Mouse (Mus musculus) thymus, postnatal 14 days (tissue): ENCODE results near the gene Mrps15.

Experiments
- DNase-seq: peaks from one replicate; pipeline ENCODE4 v3.0.0; 2021

Mrps15 gene

DNA sequence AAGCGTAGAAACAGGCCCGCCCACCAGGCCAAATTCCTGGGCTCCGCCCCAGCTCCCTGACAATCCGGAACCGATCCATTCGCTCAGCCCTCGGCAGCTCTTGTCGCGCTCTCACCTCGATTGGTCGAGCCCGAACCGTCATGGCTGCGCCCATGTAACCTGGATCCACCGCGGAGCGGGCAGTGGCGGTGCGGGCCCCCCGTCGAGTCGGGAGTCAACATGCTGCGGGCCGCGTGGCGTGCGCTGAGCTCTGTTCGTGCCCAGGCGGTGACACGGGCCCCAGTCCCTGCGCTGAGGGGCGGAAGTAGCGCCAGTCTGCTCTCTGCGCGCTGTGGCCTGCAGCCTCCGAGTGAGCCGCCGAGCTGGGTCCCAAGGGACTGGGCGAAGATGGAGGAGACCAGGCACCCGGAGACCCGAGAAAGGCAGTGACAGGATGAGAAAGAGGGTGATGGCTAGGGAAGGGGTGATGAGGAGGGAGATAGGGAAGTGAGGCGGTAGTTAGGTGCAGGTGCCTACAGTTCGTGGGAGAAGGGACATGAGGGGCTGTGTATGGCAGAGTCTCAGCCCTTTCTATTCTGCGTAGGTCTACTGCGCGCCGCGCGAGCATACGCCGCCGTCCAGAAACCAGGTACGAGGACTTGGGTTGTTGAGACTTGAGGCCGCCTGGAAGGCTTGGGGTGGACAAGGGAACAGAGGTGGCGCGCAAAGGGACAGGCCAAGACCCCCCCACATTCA is at the start of gene Mrps15:
Mrps15 (plus strand) TSS at position 75 of the 735 bp plus-strand sequence.
- DNase-seq = peak; percentile 73

GRCm38 (mm10) chr4:125997826-125998225 is 48.9 kb upstream of the Mrps15 start:
- DNase-seq = no peak

- DNase-seq = no peak
These were observed 45.2 kb upstream of the Mrps15 start for GRCm38 (mm10) chr4:126001311-126002199.

- DNase-seq = no peak
These were observed 28.9 kb upstream of the Mrps15 start for GRCm38 (mm10) chr4:126017676-126018332.

- DNase-seq = no peak
These were observed 27.7 kb upstream of the Mrps15 start for GRCm38 (mm10) chr4:126018966-126019538.

GRCm38 (mm10) chr4:126024303-126024900 is 22.3 kb upstream of the Mrps15 start, which contains the start of gene Csf3r:
Csf3r (plus strand) TSS chr4:126024550.
- no peak for DNase-seq

GRCm38 (mm10) chr4:126025801-126026200 is 20.9 kb upstream of the Mrps15 start:
- DNase-seq = no peak

DNA sequence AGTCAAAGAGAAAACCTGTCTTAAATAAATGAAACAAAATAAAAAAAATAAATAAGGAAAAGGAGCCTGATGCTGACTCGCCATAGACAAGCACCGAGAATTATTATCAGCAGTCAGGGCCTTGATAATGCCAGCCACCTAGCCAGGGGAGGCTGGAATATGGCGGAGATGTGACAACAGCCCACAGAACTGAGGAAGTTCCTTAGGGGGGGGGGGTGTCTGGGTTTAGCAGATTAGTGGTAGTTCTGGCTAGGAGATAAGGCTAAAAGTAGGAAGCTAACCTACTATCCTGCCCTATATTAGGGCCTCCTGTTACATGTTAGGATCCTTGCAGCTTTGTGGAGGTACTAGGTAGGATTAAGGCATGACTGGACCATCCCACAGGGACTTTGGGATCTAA is 18.7 kb upstream of the Mrps15 start:
- no peak for DNase-seq

DNA sequence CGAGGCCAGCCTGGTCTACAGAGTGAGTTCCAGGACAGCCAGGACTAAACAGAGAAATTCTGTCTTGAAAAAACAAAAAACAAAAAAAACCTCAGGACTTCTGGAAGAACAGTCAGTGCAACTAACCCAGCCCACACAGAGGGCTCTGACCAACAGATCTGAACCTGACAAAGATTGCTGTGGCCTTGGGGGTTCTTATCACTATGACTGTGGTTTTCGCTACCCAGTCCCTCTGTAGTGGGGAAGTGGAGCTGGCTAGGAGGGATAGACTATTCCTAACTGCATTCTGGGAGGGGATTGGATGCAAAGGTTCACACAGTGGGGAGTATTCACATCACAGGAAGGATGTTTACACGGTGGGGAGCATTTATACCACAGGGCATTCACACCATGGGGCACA is 17.7 kb upstream of the Mrps15 start:
- DNase-seq = no peak

DNA sequence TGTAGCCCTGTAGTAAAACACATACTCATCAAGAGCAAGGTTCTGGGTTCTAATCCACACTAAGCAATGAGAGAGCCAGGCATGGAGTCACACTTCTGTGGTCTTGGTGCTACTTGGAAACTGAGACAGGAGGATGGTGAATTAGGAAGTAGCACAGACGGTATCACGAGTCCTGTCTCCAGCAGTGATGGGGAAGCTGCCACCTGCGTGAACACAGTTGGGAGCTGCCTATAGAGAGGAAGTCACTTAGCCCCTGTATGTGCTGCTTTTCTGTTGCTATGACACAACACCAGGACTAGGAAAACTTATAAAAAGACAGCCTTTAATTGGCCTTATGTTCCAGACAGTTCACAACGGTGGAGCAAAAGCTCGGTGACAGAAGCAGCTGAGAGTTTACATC is 16.0 kb upstream of the Mrps15 start:
- no peak for DNase-seq

DNA sequence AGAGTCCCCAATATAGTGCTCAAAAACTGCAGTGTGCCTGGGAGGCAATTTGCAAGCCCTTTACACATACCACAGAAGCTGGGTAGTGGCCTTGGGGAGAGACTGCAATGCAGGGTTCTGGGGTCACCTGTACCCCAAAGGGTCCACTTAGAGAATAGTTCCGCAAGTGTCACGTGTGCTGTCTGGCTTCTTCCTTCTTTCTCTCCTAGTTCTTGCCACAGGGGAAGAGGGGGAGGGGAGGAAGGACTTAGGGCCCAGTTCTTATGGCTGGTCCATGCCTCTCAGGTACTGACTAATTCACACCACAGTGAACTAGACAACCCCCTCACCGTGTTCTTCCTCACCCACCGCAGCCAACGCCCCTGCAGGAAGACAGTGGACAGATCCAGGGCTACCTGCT is 11.3 kb upstream of the Mrps15 start:
- DNase-seq = no peak

DNA sequence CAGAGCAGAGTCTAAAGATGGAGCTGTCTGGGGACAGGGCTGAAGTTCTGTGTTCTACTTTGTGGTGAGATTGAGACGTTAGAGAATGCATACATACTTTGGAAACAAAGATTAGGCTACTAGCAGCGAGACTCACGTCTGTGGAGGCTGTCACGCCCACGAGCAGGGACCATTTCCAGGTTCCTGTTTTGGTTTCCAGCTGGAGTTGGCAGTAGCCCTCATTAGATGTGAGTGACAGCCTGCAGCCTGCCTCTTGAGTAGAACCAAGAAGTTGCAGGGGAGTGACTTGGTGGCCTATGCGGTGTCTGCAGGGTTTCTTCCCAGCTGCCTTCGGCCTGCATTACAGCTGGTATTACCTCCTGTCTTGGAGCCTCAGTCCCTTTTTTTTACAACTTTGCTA is 4.9 kb downstream of the Mrps15 start:
- no peak for DNase-seq

DNA sequence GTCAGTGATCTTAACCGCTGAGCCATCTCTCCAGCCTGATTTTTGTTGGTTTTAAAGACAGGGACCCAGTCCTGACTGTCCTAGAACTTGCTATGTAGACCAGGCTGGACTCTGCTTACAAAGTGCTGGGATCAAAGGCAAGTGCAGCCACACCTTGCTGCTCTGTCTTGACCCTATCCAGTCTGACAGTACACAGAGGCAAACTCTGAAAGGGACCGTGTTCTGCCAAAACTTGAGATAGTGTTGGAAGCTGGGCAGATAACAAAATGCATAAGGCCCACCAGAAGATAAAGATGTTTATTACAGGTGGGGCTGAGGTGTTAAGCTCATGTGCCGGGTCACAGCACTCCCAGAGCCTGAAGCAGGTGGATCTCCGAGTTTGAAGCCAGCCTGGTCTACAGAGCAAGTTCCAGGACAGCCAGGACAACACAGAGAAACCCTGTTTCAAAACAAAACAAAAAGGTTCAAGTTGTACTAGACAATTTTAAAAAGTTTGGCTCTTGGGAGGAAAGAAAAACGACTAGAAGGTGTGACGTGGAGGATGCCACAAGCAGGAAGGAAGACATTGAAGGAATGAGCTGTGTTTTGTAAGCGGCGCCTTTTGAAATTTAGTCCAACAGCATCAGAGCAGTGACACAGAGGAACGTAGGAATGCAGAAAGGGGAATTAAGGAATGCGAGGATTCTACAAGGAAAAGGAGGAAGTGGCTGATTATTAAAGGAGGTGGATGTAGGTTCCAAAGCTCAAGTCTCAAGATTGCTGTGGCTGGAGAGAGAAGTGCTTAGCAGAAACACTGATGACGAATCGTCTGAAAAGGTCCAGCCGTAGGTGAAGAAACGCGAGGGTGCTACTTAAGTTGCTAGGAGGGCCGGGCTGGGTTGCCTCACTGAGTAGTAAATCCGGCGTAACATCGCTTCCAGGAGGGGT is 10.7 kb downstream of the Mrps15 start:
- no peak for DNase-seq

DNA sequence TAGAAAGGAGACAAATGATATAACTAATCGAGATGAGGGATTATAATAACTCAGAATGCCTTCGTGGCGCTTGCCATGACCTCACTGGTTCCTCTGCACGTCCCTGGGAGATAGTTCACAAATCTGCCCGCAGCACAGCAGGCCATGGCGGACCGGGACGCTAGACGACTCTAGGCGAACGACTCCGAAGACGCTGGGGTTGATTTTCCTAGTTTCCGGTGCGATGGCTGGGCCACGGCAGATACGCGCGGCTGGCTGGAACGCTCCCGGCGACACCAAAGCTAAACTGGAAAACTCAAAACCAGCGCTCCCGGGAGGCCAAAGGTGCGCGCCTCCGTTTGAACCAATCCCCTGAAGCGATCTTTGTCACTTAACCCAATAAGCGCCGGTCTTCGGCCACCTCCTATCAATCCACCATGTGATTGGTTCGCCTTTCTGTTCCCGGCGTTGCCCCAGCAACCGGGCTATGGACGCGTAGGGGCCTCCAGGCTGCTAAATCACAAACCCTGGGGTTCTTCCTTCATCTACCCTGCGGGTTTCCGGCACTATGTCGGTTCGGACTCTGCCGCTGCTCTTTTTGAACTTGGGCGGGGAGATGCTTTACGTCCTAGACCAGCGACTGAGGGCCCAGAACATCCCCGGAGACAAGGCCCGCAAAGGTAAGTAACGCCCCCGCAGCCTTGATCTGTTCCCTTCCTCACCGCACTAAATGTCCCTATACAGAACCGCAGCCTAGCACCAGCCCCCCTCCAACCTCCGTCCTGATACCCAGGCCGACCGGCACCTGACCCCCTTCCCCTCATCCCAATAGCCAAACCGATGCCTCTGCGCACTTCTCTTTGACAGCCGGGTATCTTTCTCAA is 11.6 kb downstream of the Mrps15 start, which contains the start of gene Oscp1:
Oscp1 (plus strand) TSS at position 432 of the 863 bp plus-strand sequence.
- peak; percentile 91 for DNase-seq

DNA sequence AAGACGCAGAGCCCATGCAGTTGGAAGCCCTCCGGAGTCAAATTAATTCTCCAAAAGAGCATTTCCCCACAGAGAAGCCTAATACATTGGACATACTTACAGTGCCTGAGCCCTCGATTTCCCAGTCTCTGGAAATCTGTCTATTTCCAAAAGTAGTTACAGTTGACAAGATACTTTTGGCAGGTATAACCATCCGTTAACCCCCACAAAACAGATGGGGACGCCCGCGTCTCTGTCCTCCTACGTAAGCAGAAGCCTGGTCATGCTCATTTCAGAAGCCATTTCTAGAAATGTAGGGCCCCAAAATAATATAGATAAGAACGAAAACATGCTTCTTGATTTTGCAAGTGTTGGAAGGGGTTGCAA is 12.3 kb downstream of the Mrps15 start:
- no peak for DNase-seq

DNA sequence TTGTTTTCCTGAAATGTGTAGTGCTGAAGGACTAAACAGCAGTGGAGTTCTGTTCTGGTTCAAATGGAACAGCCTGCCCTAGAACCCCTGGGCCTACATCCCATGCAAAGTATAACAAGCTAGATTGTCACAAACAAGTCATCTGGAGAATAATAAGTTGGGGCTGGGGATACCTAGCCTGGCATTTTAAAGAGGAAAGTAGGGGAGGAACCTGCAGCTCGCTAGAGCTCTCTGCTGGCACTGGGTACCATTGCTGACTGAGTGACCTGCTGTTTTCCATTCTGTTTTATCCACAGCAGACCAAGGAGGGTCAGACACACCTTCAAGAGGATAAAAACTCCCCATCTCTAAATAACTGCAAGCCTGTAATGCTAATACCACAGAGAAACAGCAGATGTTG is 16.1 kb downstream of the Mrps15 start:
- no peak for DNase-seq

- DNase-seq = no peak
These were observed 18.5 kb downstream of the Mrps15 start for GRCm38 (mm10) chr4:126065241-126065640.

DNA sequence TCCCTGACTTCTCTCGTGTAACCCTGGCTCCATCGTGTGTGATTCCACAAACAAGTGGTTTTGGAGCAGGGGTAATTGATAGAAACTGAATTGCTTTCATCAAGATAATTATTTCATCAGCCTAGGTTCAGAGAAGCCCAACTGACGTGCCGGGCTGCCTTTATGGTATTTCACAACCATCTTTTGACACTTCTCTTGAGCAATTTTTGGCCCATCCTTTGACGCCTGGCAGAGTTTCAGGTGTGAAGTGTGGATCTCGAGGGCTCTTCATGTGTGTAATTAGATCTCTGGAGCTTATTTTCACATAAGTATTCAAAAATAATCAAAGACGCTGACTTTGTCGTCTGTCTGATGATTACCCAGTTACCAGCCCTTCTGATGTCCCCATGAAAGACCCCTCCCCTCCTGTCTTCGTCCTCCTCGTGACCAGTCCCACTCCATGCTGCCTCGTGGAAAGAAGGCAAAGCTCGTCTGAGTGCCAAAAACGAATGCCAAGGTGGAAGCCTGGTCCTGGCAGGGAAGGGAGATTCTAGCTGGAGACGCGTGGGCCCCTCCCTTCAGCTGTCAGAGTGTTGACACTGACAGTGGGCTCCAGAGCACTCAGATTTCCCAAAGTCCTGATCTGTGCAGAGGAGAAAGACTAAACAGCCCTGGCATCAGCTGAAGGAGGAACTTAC is 20.8 kb downstream of the Mrps15 start:
- DNase-seq = no peak

GRCm38 (mm10) chr4:126068842-126069241 is 22.1 kb downstream of the Mrps15 start:
- no peak for DNase-seq

GRCm38 (mm10) chr4:126077833-126078232 is 31.1 kb downstream of the Mrps15 start:
- no peak for DNase-seq
